Mouse (Mus musculus) midbrain, postnatal 0 days (tissue): Measurements from ENCODE around the gene Meis1. TPM values are rescaled to one million over a fixed set of nuclear protein-coding genes. Genes with fewer than 3 reads are reported as not detected.

ENCODE experiments used
- ATAC-seq: fragments of 200-750 bp; cut with Nextera tagmentation; 2 replicates; pipeline ENCODE4 v1.8.0; 2017; ENCODE audit warnings: moderate number of reproducible peaks, mild to moderate bottlenecking, moderate TSS enrichment, moderate library complexity; ENCODE audit not compliant: low FRiP score
- DNase-seq: peaks from one replicate; pipeline ENCODE4 v3.0.0-alpha.2; 2015; ENCODE audit warnings: low spot score
- H3K27ac ChIP-seq: fragments of 300-500 bp; sonication (generic); 2 replicates; pipeline ENCODE4 v1.5.1; 2014; ENCODE audit warnings: low read depth, mild to moderate bottlenecking, low read length, mixed read lengths
- H3K27me3 ChIP-seq: fragments of 300-500 bp; sonication (generic); 2 replicates; pipeline ENCODE4 v1.6.1; 2014; ENCODE audit warnings: low read length, control low read depth, mixed read lengths; ENCODE audit not compliant: insufficient read depth
- H3K36me3 ChIP-seq: fragments of 300-500 bp; sonication (generic); 2 replicates; pipeline ENCODE4 v1.6.1; 2014; ENCODE audit warnings: low read length, control low read depth, mixed read lengths; ENCODE audit not compliant: insufficient read depth
- H3K4me1 ChIP-seq: fragments of 300-500 bp; sonication (generic); 2 replicates; pipeline ENCODE4 v1.6.1; 2014; ENCODE audit warnings: mild to moderate bottlenecking, control low read depth, antibody characterized with exemption, low read length, mixed read lengths; ENCODE audit not compliant: insufficient read depth
- H3K4me2 ChIP-seq: fragments of 300-500 bp; sonication (generic); 2 replicates; pipeline ENCODE4 v1.6.1; 2014; ENCODE audit warnings: low read depth, mild to moderate bottlenecking, low read length, mixed read lengths; ENCODE audit not compliant: poor library complexity, severe bottlenecking
- H3K4me3 ChIP-seq: fragments of 300-500 bp; sonication (generic); 2 replicates; pipeline ENCODE4 v1.5.1; 2014; ENCODE audit warnings: low read depth, mild to moderate bottlenecking, low read length, moderate library complexity
- H3K9ac ChIP-seq: fragments of 300-500 bp; sonication (generic); replicated peaks from 2 replicates; pipeline ENCODE4 v1.6.1; 2014; ENCODE audit warnings: mild to moderate bottlenecking, low read length, moderate library complexity, mixed read lengths; ENCODE audit not compliant: poor library complexity, severe bottlenecking
- H3K9me3 ChIP-seq: fragments of 300-500 bp; sonication (generic); 2 replicates; pipeline ENCODE4 v1.6.1; 2016; ENCODE audit warnings: low read length, control low read depth
- CTCF ChIP-seq: IDR thresholded peaks from 2 replicates; pipeline ENCODE4 v1.5.1; 2016; ENCODE audit warnings: antibody characterized with exemption, mild to moderate bottlenecking
- WGBS: fragments of 180-500 bp; shearing (Covaris S2); extraction: QIAGEN DNeasy Blood & Tissue Kit; methylation state at CpG from one replicate; pipeline ENCODE4 v1.1.7; 2014; 5-methylcytosine and 5-hydroxymethylcytosine counted together
- polyA plus RNA-seq: library from polyadenylated mRNA; unstranded; fragments of >200 nt; fragmentation: Nextera tagmentation; extraction: Ambion mirVana; gene quantifications from 2 replicates; pipeline ENCODE4 v1.2.1, GENCODE M21; 2015
- total RNA-seq: library from RNA; depleted of rRNA; stranded (reverse); fragments of >200 nt; gene quantifications from 2 replicates; pipeline ENCODE4 v1.2.3, GENCODE M21; 2014

The Meis1 gene
- total and polyA plus RNA-seq, 2 experiments from 2014 or later, result 16.1 to 40.1 TPM

- ATAC-seq (no peak), DNase-seq (no peak)
- H3K36me3 ChIP-seq, result no peaks in the 10 kb centered on the region
- H3K9ac ChIP-seq, result peak overlapping the region; percentile 57
- H3K9me3 ChIP-seq, result no peaks in the 10 kb centered on the region
- peak overlapping the region; percentile 68 for H3K4me3 ChIP-seq
- H3K27ac ChIP-seq, result peak overlapping the region; percentile 63
- WGBS, result 5% methylated on average over 37 of the region's 37 CpGs
- no peaks in the 10 kb centered on the region for H3K4me1 ChIP-seq
- H3K27me3 ChIP-seq, result peaks cover 3% of the 10 kb centered on the region; the same call in 1 of the 2 replicates
- TF ChIP-seq CTCF, result no peak
- peak overlapping the region; percentile 98 for H3K4me2 ChIP-seq
Measured at GRCm38 (mm10) chr11:19015731-19016461, 2.9 kb downstream of the Meis1 start.

- peaks cover 3% of the 10 kb centered on the region; the same call in 1 of the 2 replicates for H3K27me3 ChIP-seq
- H3K4me1 ChIP-seq, result no peaks in the 10 kb centered on the region
- no peak for ATAC-seq
- DNase-seq, result no peak
- H3K4me3 ChIP-seq, result peak overlapping the region; percentile 68
- H3K4me2 ChIP-seq, result peak overlapping the region; percentile 98
- no peak for TF ChIP-seq CTCF
- no peaks in the 10 kb centered on the region for H3K36me3 ChIP-seq
- H3K9me3 ChIP-seq, result no peaks in the 10 kb centered on the region
- H3K9ac ChIP-seq, result peak overlapping the region; percentile 57
- WGBS, result 10% methylated on average over 5 of the region's 5 CpGs
- H3K27ac ChIP-seq, result peak overlapping the region; percentile 63
Measured at GRCm38 (mm10) chr11:19015381-19015730, 3.4 kb downstream of the Meis1 start.

GRCm38 (mm10) chr11:19014441-19015161 is 4.2 kb downstream of the Meis1 start:
- H3K36me3 ChIP-seq, result no peaks in the 10 kb centered on the region
- no peak for ATAC-seq
- H3K9me3 ChIP-seq, result no peaks in the 10 kb centered on the region
- no peak for TF ChIP-seq CTCF
- 5% methylated on average over 35 of the region's 35 CpGs for WGBS
- H3K27ac ChIP-seq, result peak overlapping the region; percentile 63; the same call in 1 of the 2 replicates
- DNase-seq, result no peak
- H3K27me3 ChIP-seq, result peaks cover 3% of the 10 kb centered on the region; the same call in 1 of the 2 replicates
- H3K4me2 ChIP-seq, result peak overlapping the region; percentile 98
- H3K4me1 ChIP-seq, result no peaks in the 10 kb centered on the region
- H3K4me3 ChIP-seq, result peak overlapping the region; percentile 68
- H3K9ac ChIP-seq, result peak overlapping the region; percentile 57

DNA sequence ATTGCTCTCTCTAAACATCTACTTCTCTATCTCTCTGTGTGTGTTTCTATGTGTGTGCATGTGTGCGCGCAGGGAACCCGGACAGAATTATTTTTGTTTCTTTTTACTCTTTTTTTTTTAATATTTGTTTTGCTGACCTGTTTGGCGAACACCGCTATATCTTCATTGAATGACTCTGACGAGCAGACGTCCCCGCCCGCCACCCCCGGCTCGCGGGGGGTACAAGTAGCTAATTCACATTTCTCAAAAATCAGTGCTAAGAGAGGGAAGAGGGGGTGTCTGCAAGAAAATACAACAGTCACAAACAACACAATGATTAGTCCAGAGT is 4.7 kb downstream of the Meis1 start:
- Histone ChIP-seq H3K9ac (peak overlapping the region; percentile 57; the same call in 1 of the 2 replicates), H3K36me3 (no peaks in the 10 kb centered on the region), H3K9me3 (no peaks in the 10 kb centered on the region), H3K4me1 (no peaks in the 10 kb centered on the region), H3K4me3 (peak overlapping the region; percentile 68), H3K27me3 (peaks cover 3% of the 10 kb centered on the region; the same call in 1 of the 2 replicates), H3K4me2 (peak overlapping the region; percentile 98), H3K27ac (no peak overlapping the region)
- DNase-seq (no peak), ATAC-seq (no peak)
- 25% methylated on average over 12 of the region's 12 CpGs for whole genome bisulfite sequencing
- TF ChIP-seq CTCF, result no peak

DNA sequence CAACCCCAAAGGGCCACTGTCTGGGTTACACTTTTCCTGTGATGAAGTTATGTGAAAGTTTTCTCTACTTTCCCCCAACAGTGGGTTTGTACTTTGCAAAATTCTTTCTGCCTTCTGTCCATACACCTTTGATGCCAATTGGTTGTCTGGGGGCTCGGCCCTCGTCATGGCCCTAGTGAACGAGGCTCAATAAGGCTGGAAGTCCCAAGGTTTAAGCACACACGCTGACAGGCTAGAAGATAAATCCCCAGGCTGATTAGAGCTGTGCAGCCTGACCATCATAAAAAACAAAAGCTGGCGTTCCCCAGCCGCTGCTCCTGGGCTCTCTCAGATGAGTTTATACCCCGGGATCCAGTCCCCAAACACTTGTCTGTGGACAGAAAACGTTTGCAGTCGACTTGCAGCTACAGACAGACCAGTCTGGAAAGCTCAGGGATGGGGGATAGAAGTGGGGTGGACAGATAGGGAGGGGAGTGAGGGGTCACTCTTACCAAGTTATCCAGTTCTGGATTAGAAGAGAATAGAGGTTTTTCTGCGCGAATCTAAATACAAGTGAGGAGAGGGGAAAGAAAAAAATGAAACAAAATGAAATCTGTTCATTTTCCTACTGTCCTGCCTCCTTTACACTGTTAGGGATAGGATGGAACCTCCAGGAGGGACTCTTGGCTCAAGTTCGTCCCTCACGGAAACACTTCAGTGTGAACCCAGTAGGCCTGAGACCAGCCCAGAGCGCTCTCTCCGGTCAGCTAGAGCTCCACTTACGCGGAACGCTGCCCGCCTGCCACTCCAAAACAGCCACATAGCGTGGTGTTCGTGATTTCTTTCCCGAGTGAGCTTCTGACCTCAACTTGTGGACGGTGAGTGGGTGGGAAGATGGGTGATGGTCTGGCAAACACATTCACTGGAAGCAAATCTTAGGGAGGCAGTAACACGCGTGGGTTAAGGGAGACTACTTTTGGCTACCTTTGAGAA is 5.4 kb downstream of the Meis1 start:
- 33% methylated on average over 25 of the region's 25 CpGs for WGBS
- H3K27ac ChIP-seq, result 0 out of 2 replicates have a peak overlapping the region, but pooled peaks have one; percentile 32
- H3K4me1 ChIP-seq, result no peaks in the 10 kb centered on the region
- H3K9ac ChIP-seq, result peak overlapping the region; percentile 34; the same call in 1 of the 2 replicates
- ATAC-seq, result no peak
- peak overlapping the region; percentile 98 for H3K4me2 ChIP-seq
- no peaks in the 10 kb centered on the region for H3K9me3 ChIP-seq
- H3K27me3 ChIP-seq, result peaks cover 3% of the 10 kb centered on the region; the same call in 1 of the 2 replicates
- TF ChIP-seq CTCF, result no peak
- peak overlapping the region; percentile 68 for H3K4me3 ChIP-seq
- no peaks in the 10 kb centered on the region for H3K36me3 ChIP-seq
- no peak for DNase-seq
